Mouse (Mus musculus) retina, postnatal 1 day (tissue): Measurements from ENCODE around the gene P3h3.
"Not testable (repeated sequence)": the region's sequence is repeated elsewhere in the genome, so short reads cannot be mapped to it uniquely, and the experiment has no call there.

ENCODE experiments used
- DNase-seq: peaks from one replicate; pipeline ENCODE4 v3.0.0-alpha.2; 2012

P3h3 gene

GRCm38 (mm10) chr6:124856916-124857839, at the start of gene P3h3:
TSS of gene P3h3 (minus strand) at chr6:124857752.
- DNase-seq = peak; percentile 91

GRCm38 (mm10) chr6:124904991-124905860, 47.7 kb upstream of the P3h3 start:
- peak; percentile 76 for DNase-seq

- peak; percentile 95 for DNase-seq
Observed at GRCm38 (mm10) chr6:124904161-124904981, 46.8 kb upstream of the P3h3 start.

DNA sequence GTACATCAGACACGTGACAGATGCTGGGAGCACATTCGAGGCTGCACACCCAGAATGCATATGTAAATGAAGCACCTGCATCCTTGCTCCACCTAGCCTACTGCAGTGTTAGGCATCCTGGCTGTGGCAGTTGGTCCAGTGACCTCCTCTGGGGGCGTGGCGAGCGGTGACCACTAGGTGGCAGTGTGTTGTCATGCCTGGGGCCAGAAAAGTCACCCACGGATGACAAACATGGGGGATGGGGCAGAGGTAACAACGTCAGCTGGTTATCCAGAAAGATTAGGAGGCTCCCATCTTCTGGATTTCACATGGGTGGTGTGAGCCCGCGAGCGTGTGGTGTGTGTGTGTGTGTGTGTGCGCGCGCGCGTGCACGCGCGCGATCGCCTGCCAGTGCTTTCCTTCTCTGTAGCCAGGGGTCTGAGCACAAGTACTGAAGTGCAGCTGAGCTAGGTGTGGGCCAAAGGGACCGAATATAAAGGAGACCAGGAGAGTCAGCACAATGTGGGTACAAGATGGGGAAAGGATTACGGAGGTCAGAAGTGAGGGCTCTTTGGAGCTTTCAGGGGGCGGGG, 46.1 kb upstream of the P3h3 start:
- peak; percentile 96 for DNase-seq

- no peak for DNase-seq
Observed at GRCm38 (mm10) chr6:124901851-124902250, 44.3 kb upstream of the P3h3 start.

- DNase-seq = peak; percentile 38
Observed at GRCm38 (mm10) chr6:124900801-124901480, 43.4 kb upstream of the P3h3 start.

- DNase-seq = peak; percentile 64
Observed at GRCm38 (mm10) chr6:124900056-124900800, 42.7 kb upstream of the P3h3 start.

- peak; percentile 71 for DNase-seq
Observed at GRCm38 (mm10) chr6:124898359-124898758, 40.8 kb upstream of the P3h3 start.

DNA sequence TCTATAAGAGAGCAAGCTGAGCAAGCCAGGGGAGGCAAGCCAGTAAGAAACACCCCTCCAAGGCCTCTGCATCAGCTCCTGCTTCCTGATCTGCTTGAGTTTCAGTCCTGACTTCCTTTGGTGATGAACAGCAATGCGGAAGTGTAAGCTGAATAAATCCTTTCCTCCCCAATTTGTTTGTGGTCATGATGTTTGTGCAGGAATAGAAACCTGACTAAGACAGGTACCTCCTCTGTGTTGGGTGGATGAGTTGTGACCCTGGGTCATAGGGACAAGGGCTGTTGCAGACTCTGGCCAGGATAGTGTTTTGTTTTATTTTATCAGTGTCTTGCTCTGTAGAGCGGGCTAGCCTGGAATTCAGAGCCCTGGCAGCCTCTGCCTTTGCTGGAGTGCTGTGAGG, 36.6 kb upstream of the P3h3 start:
- not testable (repeated sequence) for DNase-seq

DNA sequence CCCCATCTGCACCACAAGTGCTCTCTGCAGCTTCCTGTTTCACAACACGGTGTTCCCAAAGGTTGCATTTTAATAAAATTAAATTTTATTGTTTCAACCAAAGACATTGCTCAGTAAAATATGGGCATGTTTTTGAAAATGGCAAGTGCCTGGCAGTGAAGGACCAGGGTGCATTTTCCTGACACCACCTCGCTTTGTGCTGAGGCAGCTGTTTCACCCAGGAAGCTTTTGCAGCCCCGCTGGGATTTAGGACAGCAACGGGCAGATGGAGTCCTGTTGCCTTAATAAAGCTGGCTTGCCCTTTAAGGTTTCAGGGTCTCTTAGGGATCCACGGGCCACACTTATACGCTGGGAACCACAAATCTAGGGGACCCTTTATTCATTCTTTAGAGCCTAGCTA, 33.4 kb upstream of the P3h3 start:
- DNase-seq = no peak

DNA sequence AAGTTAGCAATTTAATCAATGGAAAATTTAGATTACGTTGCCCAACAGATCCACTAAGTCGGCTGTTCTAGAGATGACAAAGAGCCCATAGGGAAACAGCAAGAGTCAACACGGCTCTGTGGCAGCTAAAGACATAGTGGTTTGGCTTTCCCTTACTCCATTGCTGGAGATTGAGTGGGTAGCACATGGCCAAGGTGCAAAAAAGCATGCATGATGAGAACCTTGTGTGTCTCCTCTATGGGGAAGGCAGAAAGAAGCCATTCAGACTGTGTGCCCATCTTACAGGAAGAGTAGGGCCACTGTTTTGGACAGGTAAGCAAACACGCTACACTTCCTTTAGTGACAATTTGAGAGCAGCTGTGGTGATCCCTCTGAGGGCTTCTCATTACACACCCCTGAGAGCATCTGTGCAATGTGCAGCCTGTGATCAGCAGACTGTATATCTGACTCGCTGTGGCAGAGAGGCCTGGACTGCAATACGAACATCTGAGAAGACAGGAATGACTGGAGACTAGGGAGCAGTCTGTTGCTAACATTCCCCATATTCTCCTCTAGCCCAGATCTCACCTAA, 31.1 kb upstream of the P3h3 start:
- DNase-seq = no peak

GRCm38 (mm10) chr6:124887986-124888385, 30.4 kb upstream of the P3h3 start, which contains the start of gene Cd4:
TSS of gene Cd4 (minus strand) at chr6:124888221.
- DNase-seq = no peak

- DNase-seq = no peak
Observed at GRCm38 (mm10) chr6:124885956-124886381, 28.4 kb upstream of the P3h3 start.

DNA sequence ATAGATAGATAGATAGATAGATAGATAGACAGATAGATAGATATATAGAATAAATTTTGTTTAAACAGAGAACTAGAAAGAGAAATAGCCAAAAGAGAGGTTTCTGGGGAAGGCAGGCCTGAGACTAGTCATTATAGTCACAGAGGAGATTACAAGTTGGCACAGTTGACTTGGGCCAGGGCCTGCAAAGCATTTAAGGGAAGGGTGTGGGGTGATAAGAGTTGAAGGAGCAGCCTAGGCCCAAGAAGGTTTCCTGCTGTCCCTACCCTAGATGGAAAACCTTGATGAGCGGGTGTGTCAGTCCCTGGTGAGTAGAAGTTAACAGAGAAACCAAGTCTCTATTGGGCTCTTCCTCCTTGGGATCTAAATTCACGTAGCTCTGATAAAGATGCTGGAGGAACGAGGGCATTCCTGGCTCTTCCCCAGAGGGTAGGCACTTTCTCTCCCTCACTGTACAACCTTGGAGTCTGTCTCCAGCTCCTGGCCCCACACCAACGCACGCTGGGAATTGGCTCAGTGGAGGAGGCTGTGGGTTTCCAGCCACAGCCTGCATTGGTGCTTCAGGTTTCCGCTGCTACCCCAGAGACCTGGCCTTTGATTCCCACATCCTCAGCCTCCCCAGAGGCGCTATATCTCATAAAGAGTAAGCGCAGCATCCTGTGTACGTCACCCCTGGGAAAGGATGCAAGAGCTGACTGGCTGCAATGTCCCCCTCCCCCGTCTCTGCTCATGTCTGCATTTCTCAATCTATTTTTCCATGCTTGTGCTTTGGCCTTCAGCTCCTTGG, 27.4 kb upstream of the P3h3 start:
- DNase-seq = no peak

- no peak for DNase-seq
Observed at GRCm38 (mm10) chr6:124883351-124883750, 25.8 kb upstream of the P3h3 start.

DNA sequence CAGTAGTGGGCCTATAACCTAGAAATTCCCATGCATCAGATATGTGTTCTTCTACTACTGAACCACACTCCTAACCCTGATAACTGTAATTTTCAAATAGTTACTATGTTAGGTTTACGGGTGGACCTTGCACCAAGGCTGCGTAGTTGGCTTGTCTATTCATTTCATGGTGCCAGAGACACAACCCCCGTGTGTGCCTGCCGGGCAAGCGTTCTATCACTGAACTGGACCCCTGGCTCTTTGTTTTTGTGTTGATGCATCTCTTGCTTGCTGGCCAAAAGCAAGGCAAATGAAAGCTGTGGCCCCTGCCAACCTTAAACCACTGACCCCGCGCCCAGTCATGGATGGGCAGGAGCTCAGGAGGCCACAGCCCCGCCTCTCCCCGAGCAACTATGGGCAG, 24.3 kb upstream of the P3h3 start:
- DNase-seq = no peak

- no peak for DNase-seq
Observed at GRCm38 (mm10) chr6:124879390-124879789, 21.8 kb upstream of the P3h3 start.

- no peak for DNase-seq
Observed at GRCm38 (mm10) chr6:124874348-124874747, 16.8 kb upstream of the P3h3 start.

DNA sequence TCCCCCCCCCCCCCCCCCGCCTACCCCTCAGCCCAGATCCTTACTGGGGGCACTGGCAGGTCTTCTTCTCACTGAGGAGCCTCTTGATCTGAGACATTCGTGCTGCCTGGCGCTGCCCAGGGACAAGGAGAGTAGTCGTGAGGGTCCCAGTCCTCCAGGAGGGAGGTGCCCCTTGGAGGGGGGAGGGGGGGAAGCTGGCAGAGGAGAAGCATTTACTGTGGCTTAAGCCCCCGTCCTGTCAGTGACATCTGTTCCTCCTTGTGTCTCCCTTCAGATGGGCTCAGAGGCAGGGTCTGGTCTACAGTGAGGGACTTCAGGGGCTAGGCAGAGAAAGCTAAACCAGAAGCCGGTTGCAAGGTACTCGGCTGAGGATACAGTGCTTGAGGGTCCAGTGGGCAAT, 9.0 kb upstream of the P3h3 start:
- peak; percentile 65 for DNase-seq
